Mouse (Mus musculus): Measurements from ENCODE around the gene Tspan7. TPM values are rescaled to one million over a fixed set of nuclear protein-coding genes. Genes with fewer than 3 reads are reported as not detected.
A peak's percentile ranks its signal among the peaks of the same experiment; 100 is the strongest.

Gene Tspan7
- polyA plus RNA-seq (2015; fragmentation: Nextera tagmentation; extraction: Ambion mirVana): 250 and 257 TPM in 2 replicates

DNA sequence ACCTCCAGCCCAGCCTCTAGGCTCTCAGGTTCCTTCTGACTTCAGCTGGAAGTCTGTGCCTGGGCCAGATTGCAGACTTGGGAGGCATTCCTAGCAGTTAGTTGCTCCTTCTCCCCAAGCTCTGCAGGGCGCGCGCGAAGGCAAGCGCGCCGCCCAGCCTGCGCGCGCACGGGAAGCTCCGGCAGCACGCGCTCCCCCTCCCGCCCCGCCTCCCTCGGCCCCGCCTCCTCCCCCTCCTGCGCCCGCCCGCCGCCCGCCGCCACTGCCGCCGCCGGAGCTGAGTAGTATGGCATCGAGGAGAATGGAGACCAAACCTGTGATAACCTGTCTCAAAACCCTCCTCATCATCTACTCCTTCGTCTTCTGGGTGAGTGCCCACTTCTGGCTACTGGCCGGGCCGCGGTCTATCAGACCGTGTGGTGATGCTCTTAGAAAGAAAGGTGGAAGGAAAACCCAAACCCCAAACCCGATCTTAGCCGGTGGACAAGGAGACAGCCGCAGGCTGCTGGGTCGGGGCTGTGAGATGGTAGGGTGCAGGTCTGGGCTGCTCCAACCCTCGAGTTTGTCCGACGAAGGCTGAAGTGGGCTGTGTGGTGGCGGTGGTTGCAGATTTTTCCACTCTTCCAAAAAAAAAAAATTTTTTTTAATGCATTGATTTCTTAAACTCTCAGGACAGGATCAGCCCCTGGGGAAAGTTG is at the start of gene Tspan7:
Gene Tspan7 (plus strand): TSS at position 287 of the 698 bp plus-strand sequence.
- Histone ChIP-seq H3K9me3 (no peaks in the 10 kb centered on the region), H3K36me3 (no peaks in the 10 kb centered on the region), H3K27me3 (no peaks in the 10 kb centered on the region), H3K27ac (peak within 1 kb of the TSS; percentile 79), H3K4me3 (peak within 1 kb of the TSS; percentile 50), H3K9ac (peak within 1 kb of the TSS; percentile 74), H3K4me2 (peak within 1 kb of the TSS; percentile 56), H3K4me1 (replicated peaks) (no peaks in the 10 kb centered on the region)
- 17% methylated on average over 29 of the region's 41 CpGs for WGBS
- ATAC-seq (ENCODE audit: low FRiP score): peak; percentile 87

DNA sequence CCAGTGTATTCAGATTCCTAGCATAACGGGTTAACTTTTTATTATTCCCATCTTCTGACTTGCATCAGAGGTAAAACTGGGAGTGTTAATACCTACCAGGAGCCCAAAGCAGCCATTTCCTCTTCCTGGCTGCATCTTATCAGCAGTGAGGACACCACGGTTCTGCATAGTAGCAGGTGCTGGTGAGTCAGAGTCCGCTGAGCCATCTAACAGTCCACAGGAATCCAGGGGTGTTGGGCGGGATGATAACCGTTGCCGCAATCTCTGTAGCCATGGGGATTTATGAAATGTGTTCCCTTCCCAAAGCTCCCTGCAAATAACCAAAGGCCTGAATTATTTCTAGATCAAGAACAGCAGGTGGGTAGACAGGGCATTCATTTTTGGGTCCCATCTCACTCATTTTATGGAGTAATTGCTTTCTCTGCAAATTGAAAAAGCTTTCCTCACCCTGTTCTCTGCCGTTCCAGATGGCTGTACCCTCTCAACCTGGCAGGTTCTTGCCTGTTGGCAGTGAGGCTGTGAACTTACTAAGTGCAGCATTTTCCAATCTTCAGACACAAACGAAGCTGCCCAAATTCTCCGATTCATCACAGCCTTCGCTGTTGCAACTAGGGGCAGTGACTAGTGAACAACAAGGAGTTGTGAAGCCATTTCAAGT is 35.5 kb upstream of the Tspan7 start:
- ATAC-seq (ENCODE audit: low FRiP score): no peak
- no peak overlapping the region for H3K4me2 ChIP-seq
- H3K9ac ChIP-seq: no peak overlapping the region
- H3K27me3 ChIP-seq: no peaks in the 10 kb centered on the region
- H3K4me3 ChIP-seq: no peak overlapping the region
- no peaks in the 10 kb centered on the region for H3K36me3 ChIP-seq
- WGBS: 81% methylated on average over 10 of the region's 10 CpGs
- H3K4me1 ChIP-seq (replicated peaks): no peaks in the 10 kb centered on the region
- H3K9me3 ChIP-seq: no peaks in the 10 kb centered on the region
- no peak overlapping the region for H3K27ac ChIP-seq

DNA sequence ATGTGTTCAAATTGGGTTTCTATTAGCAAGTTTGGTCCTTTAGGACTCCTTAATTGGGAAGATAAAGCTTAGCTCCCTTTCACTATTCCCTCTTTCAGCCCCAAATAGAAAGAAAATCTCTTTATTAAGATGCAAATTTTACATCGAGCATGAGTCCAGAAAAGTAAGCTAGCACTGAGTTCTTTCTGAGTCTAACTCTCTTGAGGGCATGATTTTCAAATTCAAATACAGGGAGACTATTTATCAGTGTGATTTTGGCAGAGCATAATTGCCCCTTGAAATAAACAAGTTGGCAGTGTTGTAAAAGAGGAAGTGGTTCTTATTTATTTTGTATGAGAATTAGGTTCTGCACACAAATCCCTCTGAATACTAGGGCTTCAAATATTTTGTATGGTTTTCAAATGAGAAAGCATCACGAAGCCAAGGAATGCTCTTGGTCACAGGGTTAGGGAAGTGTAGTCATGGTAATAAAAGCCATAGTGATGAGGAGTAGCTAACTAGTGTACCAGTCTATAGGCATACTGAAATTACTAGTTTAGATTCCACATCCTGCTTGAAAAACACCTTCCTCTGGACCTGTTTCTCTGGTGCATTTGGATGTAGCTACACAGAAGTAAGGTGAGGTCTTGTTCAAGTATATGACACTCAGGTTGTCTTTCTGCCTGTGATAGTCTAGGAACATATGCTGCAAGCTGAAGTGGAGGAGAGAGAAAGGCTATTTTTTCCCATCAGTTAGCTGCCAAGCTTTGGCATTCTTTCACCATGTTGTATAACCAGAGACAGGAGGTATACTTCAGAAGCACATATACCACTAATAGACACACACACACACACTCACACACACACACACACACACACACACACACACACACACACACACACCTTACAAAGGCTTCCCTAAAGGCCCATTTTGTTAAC is 34.6 kb upstream of the Tspan7 start:
- WGBS: 62% methylated on average over 2 of the region's 2 CpGs
- Histone ChIP-seq H3K4me2 (no peak overlapping the region), H3K9me3 (no peaks in the 10 kb centered on the region), H3K36me3 (no peaks in the 10 kb centered on the region), H3K9ac (no peak overlapping the region), H3K27me3 (no peaks in the 10 kb centered on the region), H3K27ac (no peak overlapping the region), H3K4me1 (replicated peaks) (no peaks in the 10 kb centered on the region), H3K4me3 (no peak overlapping the region)
- no peak for ATAC-seq (ENCODE audit: low FRiP score)

GRCm38 (mm10) chrX:10453798-10454197 is 31.2 kb upstream of the Tspan7 start:
- no peak for ATAC-seq (ENCODE audit: low FRiP score)
- Histone ChIP-seq H3K36me3 (no peaks in the 10 kb centered on the region), H3K9me3 (no peaks in the 10 kb centered on the region), H3K4me2 (no peak overlapping the region), H3K27ac (no peak overlapping the region), H3K4me1 (replicated peaks) (no peaks in the 10 kb centered on the region), H3K27me3 (no peaks in the 10 kb centered on the region), H3K4me3 (no peak overlapping the region), H3K9ac (no peak overlapping the region)
- WGBS: 47% methylated on average over 1 of the region's 1 CpGs

DNA sequence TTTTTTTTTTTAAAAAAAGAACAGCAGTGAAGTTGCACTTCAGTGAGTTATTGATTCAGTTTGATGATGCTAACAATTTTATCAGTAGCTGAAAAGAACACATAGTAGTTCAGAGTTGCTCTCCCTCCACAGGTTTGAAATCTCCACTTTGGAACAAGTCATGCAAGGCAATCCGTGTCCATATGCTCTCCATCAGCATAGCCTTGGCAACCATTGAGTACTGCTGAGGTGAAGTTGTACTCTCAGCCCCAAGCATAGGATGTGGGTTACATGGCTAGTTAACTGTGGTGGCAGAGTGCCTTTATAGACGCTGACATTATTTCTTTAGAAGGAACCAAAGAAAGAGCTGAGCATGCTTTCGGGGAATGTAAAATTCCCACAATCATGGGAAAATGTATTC is 27.7 kb upstream of the Tspan7 start:
- ATAC-seq (ENCODE audit: low FRiP score): no peak
- Histone ChIP-seq H3K27me3 (no peaks in the 10 kb centered on the region), H3K9ac (no peak overlapping the region), H3K9me3 (no peaks in the 10 kb centered on the region), H3K4me3 (no peak overlapping the region), H3K36me3 (no peaks in the 10 kb centered on the region), H3K4me1 (replicated peaks) (no peaks in the 10 kb centered on the region), H3K4me2 (no peak overlapping the region), H3K27ac (no peak overlapping the region)
- WGBS: 83% methylated on average over 3 of the region's 3 CpGs

- Histone ChIP-seq H3K27ac (no peak overlapping the region), H3K36me3 (no peaks in the 10 kb centered on the region), H3K9me3 (no peaks in the 10 kb centered on the region), H3K27me3 (no peaks in the 10 kb centered on the region), H3K4me3 (no peak overlapping the region), H3K4me1 (replicated peaks) (no peaks in the 10 kb centered on the region), H3K4me2 (no peak overlapping the region), H3K9ac (no peak overlapping the region)
- ATAC-seq (ENCODE audit: low FRiP score): no peak
- WGBS: 97% methylated on average over 1 of the region's 1 CpGs
These were observed 7.9 kb upstream of the Tspan7 start for GRCm38 (mm10) chrX:10477088-10477487.

DNA sequence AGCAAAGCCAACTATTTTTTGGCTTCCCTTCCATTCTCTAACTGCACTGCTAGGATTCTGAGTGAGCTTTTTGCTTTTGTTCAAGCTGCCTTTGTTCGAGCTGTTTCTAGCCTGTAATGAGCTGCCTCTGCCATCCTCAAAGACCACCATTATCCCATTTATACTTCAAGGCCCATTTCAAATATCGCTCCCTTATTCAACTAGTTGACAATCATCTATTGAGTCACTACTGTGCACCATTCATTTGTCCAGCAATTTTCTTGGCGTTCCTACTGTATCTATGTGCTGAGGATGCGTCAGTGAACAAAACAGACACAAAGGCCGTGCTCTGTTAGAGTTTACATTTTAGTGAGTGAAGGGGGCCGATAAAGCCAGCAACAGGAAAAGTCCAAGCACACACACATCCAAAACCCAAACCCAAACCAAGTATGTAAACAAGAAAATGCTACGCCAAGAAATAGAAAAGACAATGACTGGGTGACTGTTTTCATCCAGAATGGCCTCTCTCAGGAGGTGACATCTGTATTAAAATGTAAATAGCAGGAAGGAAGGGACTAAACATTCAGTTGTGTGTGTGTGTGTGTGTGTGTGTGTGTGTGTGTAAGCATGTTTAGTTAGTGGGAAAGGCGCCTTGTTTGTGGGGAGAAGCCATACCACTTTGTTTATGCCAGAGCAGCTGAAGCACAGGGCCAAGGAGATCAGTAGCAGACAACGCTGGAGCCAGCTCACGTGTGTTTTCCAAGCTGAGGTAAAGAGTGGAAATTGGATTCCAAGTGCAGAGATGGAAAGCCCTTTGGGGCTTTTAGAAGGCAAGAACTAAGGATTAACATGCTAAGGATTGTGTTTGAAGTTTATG is 5.7 kb upstream of the Tspan7 start:
- Histone ChIP-seq H3K9me3 (no peaks in the 10 kb centered on the region), H3K4me1 (replicated peaks) (no peaks in the 10 kb centered on the region), H3K36me3 (no peaks in the 10 kb centered on the region), H3K4me3 (no peak overlapping the region), H3K27ac (no peak overlapping the region), H3K9ac (no peak overlapping the region), H3K27me3 (no peaks in the 10 kb centered on the region), H3K4me2 (no peak overlapping the region)
- ATAC-seq (ENCODE audit: low FRiP score): no peak
- 63% methylated on average over 10 of the region's 10 CpGs for WGBS

GRCm38 (mm10) chrX:10479943-10480342 is 5.0 kb upstream of the Tspan7 start:
- no peaks in the 10 kb centered on the region for H3K4me1 ChIP-seq (replicated peaks)
- H3K4me3 ChIP-seq: no peak overlapping the region
- no peak for ATAC-seq (ENCODE audit: low FRiP score)
- H3K9me3 ChIP-seq: no peaks in the 10 kb centered on the region
- no peak overlapping the region for H3K27ac ChIP-seq
- H3K36me3 ChIP-seq: no peaks in the 10 kb centered on the region
- 93% methylated on average over 4 of the region's 4 CpGs for WGBS
- H3K9ac ChIP-seq: no peak overlapping the region
- H3K4me2 ChIP-seq: no peak overlapping the region
- H3K27me3 ChIP-seq: no peaks in the 10 kb centered on the region

DNA sequence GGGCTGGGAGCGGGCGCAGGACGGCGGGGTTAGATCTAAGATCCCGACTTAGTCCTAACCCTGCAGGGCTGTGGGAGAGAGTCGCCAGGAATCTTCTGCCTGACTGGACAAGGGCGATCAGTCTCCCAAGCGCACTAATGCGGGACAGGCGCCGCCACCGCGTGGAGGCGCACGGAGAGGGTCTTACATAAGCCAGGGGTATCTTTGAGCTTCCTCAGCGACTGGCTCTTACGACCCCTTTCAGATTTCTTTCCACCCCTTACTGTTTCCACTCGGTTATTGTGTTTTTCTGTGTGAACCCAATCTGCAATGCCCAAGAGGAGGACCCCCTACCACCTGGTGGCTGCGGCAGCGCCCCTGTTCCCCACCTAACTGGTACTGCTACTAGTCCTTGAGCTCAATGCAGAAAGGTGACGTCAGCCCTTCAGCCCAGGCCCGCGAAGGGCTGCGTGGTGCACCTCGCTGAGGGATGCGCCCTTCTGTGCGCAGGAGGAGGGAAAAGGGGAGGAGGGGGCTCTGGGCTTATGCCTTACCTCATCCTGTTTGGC is 780 bp downstream of the Tspan7 start:
- 11% methylated on average over 27 of the region's 27 CpGs for WGBS
- Histone ChIP-seq H3K27me3 (no peaks in the 10 kb centered on the region), H3K9me3 (no peaks in the 10 kb centered on the region), H3K27ac (peak overlapping the region; percentile 79), H3K9ac (peak overlapping the region; percentile 74), H3K36me3 (no peaks in the 10 kb centered on the region), H3K4me2 (peak overlapping the region; percentile 56), H3K4me1 (replicated peaks) (no peaks in the 10 kb centered on the region), H3K4me3 (peak overlapping the region; percentile 50)
- ATAC-seq (ENCODE audit: low FRiP score): peak; percentile 90

DNA sequence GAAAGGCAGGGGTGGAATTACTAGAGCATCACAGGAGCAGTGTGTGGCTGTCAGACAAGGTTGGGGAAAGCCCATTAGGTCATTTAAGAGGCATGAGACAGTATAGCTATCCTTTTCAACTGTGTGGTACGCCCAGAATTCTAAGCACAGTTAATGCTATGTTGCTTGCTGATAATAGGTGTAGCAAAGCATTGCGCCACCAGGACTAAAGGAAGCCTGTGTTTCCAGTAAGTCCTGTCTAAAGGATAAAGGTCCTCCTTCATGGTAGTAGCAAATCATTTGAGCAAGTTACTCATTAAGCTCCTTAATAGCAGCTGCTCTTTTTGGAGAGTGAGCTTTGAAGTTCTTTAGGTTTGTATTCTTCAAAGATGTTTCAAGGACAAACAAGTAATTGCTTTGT is 13.6 kb downstream of the Tspan7 start:
- 84% methylated on average over 2 of the region's 2 CpGs for WGBS
- H3K27me3 ChIP-seq: no peaks in the 10 kb centered on the region
- H3K36me3 ChIP-seq: no peaks in the 10 kb centered on the region
- ATAC-seq (ENCODE audit: low FRiP score): no peak
- no peaks in the 10 kb centered on the region for H3K4me1 ChIP-seq (replicated peaks)
- no peak overlapping the region for H3K27ac ChIP-seq
- no peak overlapping the region for H3K4me3 ChIP-seq
- no peak overlapping the region for H3K9ac ChIP-seq
- H3K9me3 ChIP-seq: no peaks in the 10 kb centered on the region
- H3K4me2 ChIP-seq: no peak overlapping the region

GRCm38 (mm10) chrX:10502616-10503015 is 17.7 kb downstream of the Tspan7 start:
- Histone ChIP-seq H3K36me3 (no peaks in the 10 kb centered on the region), H3K9ac (no peak overlapping the region), H3K9me3 (no peaks in the 10 kb centered on the region), H3K4me1 (replicated peaks) (no peaks in the 10 kb centered on the region), H3K4me3 (no peak overlapping the region), H3K4me2 (no peak overlapping the region), H3K27me3 (no peaks in the 10 kb centered on the region), H3K27ac (no peak overlapping the region)
- WGBS: 69% methylated on average over 2 of the region's 2 CpGs
- no peak for ATAC-seq (ENCODE audit: low FRiP score)
